Mouse (Mus musculus) ES-Bruce4 (cell line): Measurements from ENCODE around the gene Setdb1.

Experiments
- CTCF ChIP-seq: IDR thresholded peaks from one replicate; pipeline ENCODE4 v1.8.1; 2011; ENCODE audit warnings: low read depth, low read length
- EP300 ChIP-seq: IDR thresholded peaks from 2 replicates; pipeline ENCODE4 v1.6.1; 2011; ENCODE audit warnings: low read depth, low read length; ENCODE audit not compliant: insufficient read depth
- POLR2A ChIP-seq: IDR thresholded peaks from one replicate; pipeline ENCODE4 v1.8.1; 2011; ENCODE audit warnings: low read length; ENCODE audit not compliant: insufficient read depth

DNA sequence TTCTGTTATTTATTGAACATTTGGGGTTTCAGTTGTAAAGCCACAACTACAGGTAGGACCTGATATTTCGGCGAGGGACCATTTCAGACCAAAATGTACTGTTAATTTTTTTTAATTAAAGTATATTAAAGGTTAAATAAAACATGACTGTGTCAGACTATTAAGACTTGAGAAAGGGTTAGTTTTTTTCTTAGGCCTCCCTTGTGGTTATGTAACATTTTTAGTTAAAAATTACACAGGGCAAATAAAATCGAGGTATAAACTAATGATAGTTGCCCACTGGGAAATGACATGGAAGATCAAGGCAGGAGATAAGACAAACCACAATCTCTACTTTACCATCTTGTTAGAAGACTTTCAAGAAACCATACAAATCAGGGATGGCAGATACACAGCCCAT, 33.6 kb downstream of the Setdb1 start:
- TF ChIP-seq CTCF: no peak
- no peak for TF ChIP-seq POLR2A
- no peak for TF ChIP-seq EP300
